Mouse (Mus musculus) urinary bladder, postnatal 36 days (tissue): ENCODE data around the gene Isoc2a.
A peak's percentile ranks its signal among the peaks of the same experiment; 100 is the strongest.
"Not testable (repeated sequence)": the region's sequence is repeated elsewhere in the genome, so short reads cannot be mapped to it uniquely, and the experiment has no call there.

Experiments used
- DNase-seq, 2 experiments: peaks; one replicate each; pipeline ENCODE4 v3.0.0; 2022; ENCODE audit warnings: low spot score in 2 of 2, mixed read lengths in 1 of 2

Gene Isoc2a

GRCm38 (mm10) chr7:4865090-4865489, 11.9 kb upstream of the Isoc2a start:
- no peak for DNase-seq

DNA sequence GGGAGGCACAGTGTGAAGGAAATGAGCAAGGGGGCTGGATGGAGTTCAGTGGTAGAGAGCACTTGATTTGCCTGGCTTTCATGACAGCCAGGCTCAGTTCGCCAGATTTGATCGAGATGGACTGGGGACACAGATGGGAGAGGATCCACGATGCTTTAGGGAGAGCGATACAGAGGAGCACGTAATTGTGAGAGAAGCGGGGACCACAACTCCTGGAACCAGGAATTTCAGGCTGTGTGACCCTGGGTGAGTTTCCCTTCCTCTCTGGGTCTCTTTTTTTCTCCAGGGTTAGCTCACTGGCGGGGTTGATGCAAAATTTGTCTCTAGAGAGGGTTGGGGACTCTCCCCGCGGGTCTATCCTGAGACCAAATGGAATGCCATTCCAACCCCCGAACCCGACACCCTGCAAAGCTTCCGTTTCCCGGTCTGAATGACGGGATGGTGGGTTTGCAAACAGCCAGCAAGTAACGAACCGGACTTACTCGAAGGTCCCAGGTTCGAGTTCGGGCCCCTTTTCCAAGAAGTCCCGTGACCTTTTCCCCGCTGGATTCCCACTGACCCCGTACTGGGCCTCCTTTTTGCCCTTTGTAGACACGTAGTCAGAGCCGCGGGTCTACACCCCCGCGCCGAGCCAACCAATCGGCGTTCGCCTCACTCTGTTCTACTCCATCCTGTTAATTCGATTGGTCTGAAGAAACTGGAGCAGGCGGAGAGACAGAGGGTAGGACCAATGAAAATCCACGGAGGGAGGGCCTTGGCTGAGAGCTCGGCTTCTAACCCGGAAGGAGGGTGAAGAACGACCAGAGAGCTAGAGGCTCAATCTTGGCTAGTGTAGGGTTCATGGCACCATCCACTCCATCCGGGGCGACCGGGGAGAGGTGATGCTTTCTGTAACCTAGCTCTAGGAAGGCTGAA, 11.1 kb upstream of the Isoc2a start:
- peak; percentile 96 to 97 for DNase-seq

DNA sequence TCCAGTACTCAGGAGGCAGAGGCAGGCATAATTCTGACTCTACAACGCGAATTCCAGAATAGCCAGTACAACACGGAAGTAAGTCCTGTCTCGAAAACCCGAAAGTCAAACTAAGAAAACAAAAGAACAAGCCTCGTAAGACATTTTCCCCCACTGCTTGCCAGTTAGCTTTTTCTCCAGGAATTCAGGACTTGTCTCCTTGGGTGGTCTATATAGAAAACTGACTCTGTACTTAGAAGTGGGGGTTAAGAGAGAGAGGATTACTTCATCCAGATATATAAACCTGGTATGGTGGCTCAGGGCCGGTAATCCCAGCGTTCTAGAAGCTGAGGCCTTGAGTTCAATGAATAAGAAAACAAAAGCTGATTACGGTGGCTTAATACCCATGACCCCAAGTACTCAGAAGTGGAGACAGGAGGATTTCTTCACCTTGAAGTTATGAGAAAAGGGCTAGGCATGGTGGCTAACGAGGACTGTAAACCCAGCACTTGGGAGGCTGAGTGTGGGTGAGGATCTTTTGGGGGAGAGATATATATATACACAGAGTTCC, 10.2 kb upstream of the Isoc2a start:
- no peak for DNase-seq

- DNase-seq: no peak
Measured at GRCm38 (mm10) chr7:4870133-4870532, 6.8 kb upstream of the Isoc2a start, which contains the start of gene Isoc2b. Gene Isoc2b (minus strand): TSS chr7:4870258.

DNA sequence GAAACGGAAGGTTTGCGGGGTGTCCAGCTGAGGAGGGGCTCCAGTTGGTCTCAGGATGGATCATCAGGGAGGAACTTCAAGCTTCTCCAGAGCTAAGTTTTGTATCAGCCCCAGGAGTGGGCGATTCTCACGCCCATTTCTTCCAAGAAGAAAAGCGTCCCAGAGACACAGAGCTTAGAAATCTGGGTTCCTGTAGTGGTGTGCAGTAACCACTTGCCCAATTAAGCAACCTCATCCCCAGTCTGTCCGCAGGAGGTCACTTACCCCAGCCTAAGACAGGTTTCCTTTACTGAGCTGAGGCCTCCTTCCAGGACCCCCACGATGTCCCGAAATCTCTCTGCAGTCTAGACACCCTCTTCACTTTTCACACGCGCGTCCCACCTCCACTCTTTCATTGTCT, 273 bp downstream of the Isoc2a start:
- no peak for DNase-seq

DNA sequence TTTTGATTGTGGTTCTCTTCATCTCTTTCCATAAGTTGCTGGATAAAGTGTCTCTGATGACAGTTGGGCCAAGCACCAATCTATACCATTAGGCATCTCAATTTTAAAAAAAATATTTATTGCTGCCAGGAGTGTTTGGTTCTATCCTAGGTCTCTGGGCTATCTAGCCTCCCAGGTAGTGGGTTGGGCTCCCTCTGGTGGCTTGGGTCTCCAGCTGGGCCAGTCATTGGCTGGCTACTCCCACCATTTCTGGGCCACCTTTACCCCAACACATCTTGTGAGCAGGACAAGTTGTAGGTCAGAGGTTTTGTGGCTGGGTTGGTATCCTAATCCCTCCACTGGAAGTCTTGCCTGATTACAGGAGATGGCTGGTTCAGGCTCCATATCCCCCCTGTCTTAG, 1.2 kb downstream of the Isoc2a start:
- DNase-seq: no peak

DNA sequence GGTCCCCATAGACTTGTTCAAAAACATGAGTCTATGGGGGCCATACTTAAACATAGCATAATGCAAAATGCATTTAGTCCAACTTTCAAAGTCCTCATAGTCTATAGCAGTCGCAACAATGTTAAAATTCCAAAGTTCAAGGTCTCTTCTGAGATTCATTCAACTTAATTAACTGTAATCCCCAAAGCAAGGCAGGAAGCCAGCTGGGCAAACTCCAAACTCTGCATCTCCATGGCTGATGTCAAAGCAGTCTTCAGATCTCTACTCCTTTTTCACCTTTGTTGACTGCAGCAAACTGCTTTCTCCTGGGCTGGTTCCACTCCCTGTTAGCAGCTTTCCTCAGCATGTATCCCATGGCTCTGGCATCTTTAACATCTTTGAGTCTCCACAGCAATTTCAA, 2.1 kb downstream of the Isoc2a start:
- not testable (repeated sequence) for DNase-seq

GRCm38 (mm10) chr7:4886680-4887079, 9.7 kb downstream of the Isoc2a start:
- DNase-seq: no peak

GRCm38 (mm10) chr7:4895186-4895585, 18.2 kb downstream of the Isoc2a start:
- no peak for DNase-seq

- DNase-seq: peak in 1 of 2 experiments; percentile 33
Measured at GRCm38 (mm10) chr7:4898851-4899648, 22.1 kb downstream of the Isoc2a start.

GRCm38 (mm10) chr7:4899649-4900522, 22.9 kb downstream of the Isoc2a start:
- DNase-seq: peak in 1 of 2 experiments; percentile 55

GRCm38 (mm10) chr7:4900523-4900851, 23.5 kb downstream of the Isoc2a start:
- DNase-seq: no peak

GRCm38 (mm10) chr7:4901171-4901570, 24.2 kb downstream of the Isoc2a start:
- no peak for DNase-seq

DNA sequence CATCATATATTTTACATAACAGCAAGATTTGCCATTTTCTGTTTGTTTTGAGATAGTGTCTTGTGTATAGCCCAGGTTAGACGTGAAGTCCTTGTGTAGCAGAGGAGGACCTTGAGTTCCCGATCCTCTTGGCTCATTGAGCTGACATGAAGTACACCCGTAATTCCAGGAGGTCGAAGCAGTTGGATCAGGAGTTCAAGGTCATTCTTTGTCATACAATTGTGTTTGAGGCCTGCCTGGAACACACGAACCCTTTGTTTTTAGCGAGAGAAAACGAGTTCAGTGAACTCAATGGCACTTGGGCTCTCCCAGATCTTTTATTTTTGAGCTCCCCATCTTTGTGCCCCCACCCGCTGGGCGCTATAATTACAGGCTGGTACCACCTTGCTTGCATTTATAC, 25.5 kb downstream of the Isoc2a start:
- DNase-seq: no peak

DNA sequence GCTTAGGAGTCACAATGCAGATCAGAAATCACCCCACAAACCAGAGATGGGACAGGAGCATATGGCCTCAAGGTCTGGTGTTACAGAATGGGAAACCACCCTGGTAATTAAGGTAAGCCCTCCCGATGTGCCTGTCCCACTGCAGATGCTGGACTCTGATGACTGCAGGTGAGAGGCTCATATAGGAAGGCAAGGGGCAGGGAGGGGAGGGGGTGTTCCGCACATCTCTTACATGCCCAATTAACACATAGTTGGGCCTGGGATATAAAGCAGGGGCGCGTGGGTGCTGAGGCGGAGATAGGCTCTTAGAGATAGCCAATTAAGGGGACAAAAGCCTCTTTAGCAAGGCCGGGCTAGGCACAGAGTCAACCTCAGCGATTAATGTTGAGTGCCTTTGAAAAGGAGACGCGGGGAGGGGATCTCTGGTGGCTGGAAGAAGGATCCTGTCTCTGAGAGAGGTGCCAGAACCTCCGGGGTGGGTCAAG, 29.6 kb downstream of the Isoc2a start, which contains the start of gene Gm36210:
TSS of gene Gm36210 (minus strand) at position 51 of the 485 bp plus-strand sequence.
- no peak for DNase-seq

DNA sequence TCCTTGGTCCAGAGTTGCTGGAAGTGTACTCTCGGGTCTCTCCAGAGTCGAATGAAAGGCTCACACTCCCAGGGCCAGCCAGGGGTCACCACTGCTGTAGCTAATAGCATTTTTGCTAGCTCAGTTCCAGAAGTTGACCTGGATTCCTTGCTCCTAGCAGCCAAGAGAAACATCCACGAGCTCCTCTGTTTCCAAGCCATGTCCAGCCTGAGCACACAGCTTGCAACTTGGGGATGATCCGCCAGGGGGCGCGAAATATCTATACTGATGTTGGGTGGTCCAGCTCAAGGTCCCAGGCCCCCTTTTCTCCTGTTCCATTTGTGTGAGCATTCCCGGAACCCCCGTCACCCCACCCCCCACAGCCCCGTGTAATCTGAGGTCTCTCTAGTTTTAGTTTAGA, 34.6 kb downstream of the Isoc2a start:
- DNase-seq: peak in 1 of 2 experiments; percentile 43

GRCm38 (mm10) chr7:4912248-4912647, 35.3 kb downstream of the Isoc2a start:
- no peak for DNase-seq

GRCm38 (mm10) chr7:4915007-4915665, 38.2 kb downstream of the Isoc2a start, which contains the start of gene Zfp628:
Gene Zfp628 (plus strand): TSS chr7:4915217.
- DNase-seq: peak; percentile 91 to 93

DNA sequence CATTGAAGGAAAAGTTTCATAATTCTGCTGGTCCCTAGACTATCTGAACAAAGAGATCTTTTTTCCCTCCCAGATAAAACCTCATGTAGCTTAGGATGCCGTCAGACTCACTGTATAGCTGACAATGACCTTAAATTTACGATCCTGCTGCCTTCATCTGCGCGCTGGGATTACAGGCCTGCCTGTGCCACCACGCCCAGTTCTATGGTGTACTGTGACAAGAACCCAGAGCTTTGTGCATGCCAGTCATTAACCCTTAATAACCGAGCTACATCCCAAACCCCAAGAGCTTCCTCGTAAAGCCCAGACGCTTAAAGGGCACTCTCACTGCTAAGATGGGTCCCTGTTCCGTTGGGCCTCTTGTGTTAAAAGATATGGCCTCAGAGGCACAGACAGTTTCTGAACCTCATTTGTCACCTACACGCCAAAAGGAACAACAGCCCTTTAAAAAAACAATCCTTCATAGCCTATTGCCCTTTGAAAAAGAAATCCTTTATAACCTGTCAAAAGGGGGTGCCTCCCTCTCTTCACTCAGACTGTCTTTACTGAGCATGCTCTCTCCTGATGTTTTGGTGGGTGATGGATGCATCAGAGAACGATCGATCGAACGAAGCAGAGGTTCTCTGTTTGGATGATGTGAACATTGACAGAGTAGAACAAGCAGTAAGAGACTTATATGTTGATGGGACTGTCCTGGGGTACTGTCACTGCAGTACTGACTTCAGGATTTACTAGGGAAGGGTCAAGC, 38.9 kb downstream of the Isoc2a start:
- DNase-seq: no peak

DNA sequence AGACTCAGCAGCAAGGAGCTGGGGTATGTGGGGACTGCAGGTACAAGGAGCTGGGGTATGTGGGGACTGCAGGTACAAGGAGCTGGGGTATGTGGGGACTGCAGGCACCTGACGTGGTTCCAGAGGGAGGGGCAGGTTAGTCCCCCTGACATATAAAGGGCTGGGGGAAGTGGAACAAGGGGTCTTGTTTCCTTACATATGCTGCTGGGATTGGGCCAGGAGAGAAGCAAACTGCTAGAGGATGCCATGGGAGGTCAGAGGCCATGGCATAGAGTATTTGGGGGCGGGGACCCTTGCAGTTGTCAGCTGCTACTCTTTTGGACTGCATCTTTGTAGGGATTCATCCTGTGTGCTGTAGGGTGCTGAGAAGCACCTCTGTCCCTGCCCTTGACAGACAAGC, 40.5 kb downstream of the Isoc2a start:
- DNase-seq: no peak
